Mouse (Mus musculus) adrenal gland, postnatal 4 days (tissue): ENCODE measurements at regions not wholly inside any gene's neighbourhood (a gene's known extent, or its start where the extent isn't known, plus 50 kb on each side); places are given as distances from the start of the nearest gene placed in this dataset.

ENCODE experiments used
- DNase-seq, 2 experiments: peaks; one replicate each; pipeline ENCODE4 v3.0.0; 2021 to 2022; ENCODE audit warnings: low spot score in 2 of 2, mixed read lengths in 2 of 2

GRCm38 (mm10) chr3:40164181-40164580 lies 366.9 kb upstream of the Intu start:
- DNase-seq: no peak

- DNase-seq: no peak
Measured at GRCm38 (mm10) chr3:40167970-40168626, 363.0 kb upstream of the Intu start.

GRCm38 (mm10) chr3:40169590-40169989 lies 361.5 kb upstream of the Intu start:
- DNase-seq: no peak

GRCm38 (mm10) chr3:40179726-40180317 lies 351.3 kb upstream of the Intu start:
- DNase-seq: no peak

GRCm38 (mm10) chr3:40185597-40186320 lies 345.3 kb upstream of the Intu start:
- DNase-seq: no peak

GRCm38 (mm10) chr3:40189529-40189928 lies 341.6 kb upstream of the Intu start:
- DNase-seq: no peak

GRCm38 (mm10) chr3:40190024-40190423 lies 341.1 kb upstream of the Intu start:
- DNase-seq: no peak

GRCm38 (mm10) chr3:40200174-40200573 lies 330.9 kb upstream of the Intu start:
- no peak for DNase-seq

- no peak for DNase-seq
Measured at GRCm38 (mm10) chr3:40206326-40206725, 324.8 kb upstream of the Intu start.

GRCm38 (mm10) chr3:40211793-40212192 lies 319.3 kb upstream of the Intu start:
- DNase-seq: no peak

- DNase-seq: no peak
Measured at GRCm38 (mm10) chr3:40226772-40227171, 304.3 kb upstream of the Intu start.

- no peak for DNase-seq
Measured at GRCm38 (mm10) chr3:40243499-40244101, 287.5 kb upstream of the Intu start.

- DNase-seq: no peak
Measured at GRCm38 (mm10) chr3:40254376-40254775, 276.7 kb upstream of the Intu start.

GRCm38 (mm10) chr3:40262536-40262935 lies 268.6 kb upstream of the Intu start:
- DNase-seq: no peak

GRCm38 (mm10) chr3:40267514-40267913 lies 263.6 kb upstream of the Intu start:
- DNase-seq: no peak

GRCm38 (mm10) chr3:40282926-40283325 lies 248.2 kb upstream of the Intu start:
- DNase-seq: no peak

- no peak for DNase-seq
Measured at GRCm38 (mm10) chr3:40286959-40287710, 244.0 kb upstream of the Intu start.

GRCm38 (mm10) chr3:40297120-40297519 lies 234.0 kb upstream of the Intu start:
- DNase-seq: no peak

- DNase-seq: no peak
Measured at GRCm38 (mm10) chr3:40320319-40320718, 210.8 kb upstream of the Intu start.

- DNase-seq: no peak
Measured at GRCm38 (mm10) chr3:40325872-40326803, 204.9 kb upstream of the Intu start.
